Comparison of ENCODE assay signal across 8 mouse cellular contexts in genomic region chr12:113154747-113155075, GRCm38 (mm10). TPM values are rescaled to one million over a fixed set of nuclear protein-coding genes. Genes with fewer than 3 reads are reported as not detected.
DNase-seq lines count a peak whose midpoint lies in the region; ATAC-seq and TF ChIP-seq lines count a peak whose summit lies in the region.

No protein-coding gene starts in this region.

- H3K27me3 ChIP-seq in embryonic facial prominence, embryonic 13.5 days = peaks cover 26% of the 10 kb centered on the region
- H3K27me3 ChIP-seq in intestine, embryonic 15.5 days (replicated peaks) = peaks cover 3% of the 10 kb centered on the region; the same call in 1 of the 2 replicates
- no peaks in the 10 kb centered on the region for H3K27me3 ChIP-seq in myocyte (ENCODE audit: control insufficient read depth, insufficient read depth, insufficient read length)

- H3K4me2 ChIP-seq in embryonic facial prominence, embryonic 13.5 days = peak overlapping the region; percentile 91
- peak overlapping the region; percentile 86 for H3K4me2 ChIP-seq in intestine, embryonic 15.5 days (replicated peaks)
- peak overlapping the region; percentile 82 for H3K4me2 ChIP-seq in myocyte (ENCODE audit: low read depth)

- 74% methylated on average over 6 of the region's 6 CpGs for WGBS in embryonic facial prominence, embryonic 13.5 days
- 78% methylated on average over 6 of the region's 6 CpGs for WGBS in intestine, embryonic 15.5 days

- no peak overlapping the region for H3ac ChIP-seq in myocyte (ENCODE audit: control insufficient read depth, insufficient read length)

- peak overlapping the region; percentile 74; the same call in 1 of the 2 replicates for H3K9ac ChIP-seq in embryonic facial prominence, embryonic 13.5 days
- H3K9ac ChIP-seq in intestine, embryonic 15.5 days = 0 out of 2 replicates have a peak overlapping the region, but pooled peaks have one; percentile 51

- DNase-seq in layer of hippocampus, adult 2 months (ENCODE audit: low spot score in 2 of 2) = no peak
- no peak for DNase-seq in layer of hippocampus, adult 9-10 months (ENCODE audit: low spot score)
- no peak for DNase-seq in left cerebral cortex, postnatal 25 days (ENCODE audit: low spot score in 2 of 2)
- no peak for DNase-seq in testis, postnatal 10 days (ENCODE audit: low spot score)

- intact Hi-C loops in left cerebral cortex, postnatal 25 days (cut with DNase I) = loop anchor here (5.0 kb wide), 1 partner anchor 152 kb away; the partner anchor contains the start of gene Brf1

- no peak for TF ChIP-seq CTCF in layer of hippocampus, adult 2 months (conservative IDR thresholded peaks at IDR 0.05)

- H3K36me3 ChIP-seq in embryonic facial prominence, embryonic 13.5 days = 0 out of 2 replicates have a peak, but pooled peaks cover 3% of the 10 kb centered on the region
- 0 out of 2 replicates have a peak, but pooled peaks cover 4% of the 10 kb centered on the region for H3K36me3 ChIP-seq in intestine, embryonic 15.5 days
- no peaks in the 10 kb centered on the region for H3K36me3 ChIP-seq in myocyte (ENCODE audit: control insufficient read depth, insufficient read depth)

- H3K4me1 ChIP-seq in embryonic facial prominence, embryonic 13.5 days = peaks cover 38% of the 10 kb centered on the region
- peaks cover 30% of the 10 kb centered on the region for H3K4me1 ChIP-seq in intestine, embryonic 15.5 days (replicated peaks)

- H3K4me3 ChIP-seq in layer of hippocampus, adult 2 months = peak overlapping the region; percentile 51; the same call in 1 of the 2 replicates
- peak overlapping the region; percentile 70 for H3K4me3 ChIP-seq in embryonic facial prominence, embryonic 13.5 days
- peak overlapping the region; percentile 38; the same call in 1 of the 2 replicates for H3K4me3 ChIP-seq in intestine, embryonic 15.5 days (replicated peaks)
- peak overlapping the region; percentile 30 for H3K4me3 ChIP-seq in myocyte

- no peaks in the 10 kb centered on the region for H3K9me3 ChIP-seq in embryonic facial prominence, embryonic 13.5 days
- H3K9me3 ChIP-seq in intestine, embryonic 15.5 days = no peaks in the 10 kb centered on the region

- no peak for TF ChIP-seq POLR2A in myocyte (IDR thresholded peaks at IDR 0.05; ENCODE audit: insufficient read length, low read depth)

- H3K79me2 ChIP-seq in myocyte (ENCODE audit: control insufficient read depth, insufficient read depth) = peaks cover 12% of the 10 kb centered on the region

- H3K27ac ChIP-seq in layer of hippocampus, adult 2 months = no peak overlapping the region
- no peak overlapping the region for H3K27ac ChIP-seq in embryonic facial prominence, embryonic 13.5 days
- H3K27ac ChIP-seq in intestine, embryonic 15.5 days = peak overlapping the region; percentile 87; the same call in 1 of the 2 replicates

- ATAC-seq in embryonic facial prominence, embryonic 13.5 days (ENCODE audit: insufficient number of reproducible peaks, insufficient read depth, low FRiP score, low TSS enrichment, low read depth) = no peak
- ATAC-seq in intestine, embryonic 15.5 days = no peak
- no peak for ATAC-seq in erythroid progenitor cell, adult 5-6 weeks (replicated peaks; ENCODE audit: low FRiP score, poor library complexity, severe bottlenecking)

TF ChIP-seq in myocyte, 11 proteins besides CTCF, POLR2A, EP300 and RAD21:
- TF ChIP-seq MAX (IDR thresholded peaks at IDR 0.05; ENCODE audit: low read depth) = no peak

RNA-seq across cellular contexts. Expression of gene Tedc1, which starts 1.5 kb away (rescaled TPM):
- 1 to 10 TPM; 1.3 to 1.4 TPM for total RNA-seq in layer of hippocampus, adult 2 months (2021)
- 32.0 and 33.9 TPM in 2 replicates for polyA plus RNA-seq in embryonic facial prominence, embryonic 13.5 days (2015; fragmentation: Nextera tagmentation; extraction: Ambion mirVana)
- polyA plus RNA-seq in intestine, embryonic 15.5 days (2015; fragmentation: Nextera tagmentation; extraction: Ambion mirVana) = 25.3 and 25.5 TPM in 2 replicates
- 6.6 TPM for polyA plus RNA-seq in myocyte (2012; fragmentation: generic; extraction: Trizol)
- total RNA-seq in left cerebral cortex, postnatal 25 days (2021) = 1 to 10 TPM; 1.4 to 1.8 TPM
- total RNA-seq in erythroid progenitor cell, adult 5-6 weeks (2015; ENCODE audit: low replicate concordance) = 11.3 and 18.7 TPM in 2 replicates
- total RNA-seq in erythroid progenitor cell, adult 5-6 weeks (2017; ENCODE audit: low replicate concordance) = 18.9 and 38.9 TPM in 2 replicates

RNA-seq across cellular contexts. Expression of gene Crip1, which starts 8.6 kb away (rescaled TPM):
- total RNA-seq in layer of hippocampus, adult 2 months (2021) = 10 to 100 TPM; 11.9 to 12.9 TPM
- 224 and 230 TPM in 2 replicates for polyA plus RNA-seq in embryonic facial prominence, embryonic 13.5 days (2015; fragmentation: Nextera tagmentation; extraction: Ambion mirVana)
- 426 and 430 TPM in 2 replicates for polyA plus RNA-seq in intestine, embryonic 15.5 days (2015; fragmentation: Nextera tagmentation; extraction: Ambion mirVana)
- polyA plus RNA-seq in myocyte (2012; fragmentation: generic; extraction: Trizol) = 1,677 TPM
- 10 to 100 TPM; 12.4 to 15.2 TPM for total RNA-seq in left cerebral cortex, postnatal 25 days (2021)
- total RNA-seq in erythroid progenitor cell, adult 5-6 weeks (2015; ENCODE audit: low replicate concordance) = 106 and 143 TPM in 2 replicates
- total RNA-seq in erythroid progenitor cell, adult 5-6 weeks (2017; ENCODE audit: low replicate concordance) = 93.8 and 176 TPM in 2 replicates

RNA-seq across cellular contexts. Expression of gene Crip2, which starts 14.7 kb away (rescaled TPM):
- total RNA-seq in layer of hippocampus, adult 2 months (2021) = 10 to 100 TPM; 90.3 to 99.5 TPM
- polyA plus RNA-seq in embryonic facial prominence, embryonic 13.5 days (2015; fragmentation: Nextera tagmentation; extraction: Ambion mirVana) = 63.4 and 72.3 TPM in 2 replicates
- 122 and 130 TPM in 2 replicates for polyA plus RNA-seq in intestine, embryonic 15.5 days (2015; fragmentation: Nextera tagmentation; extraction: Ambion mirVana)
- 1,146 TPM for polyA plus RNA-seq in myocyte (2012; fragmentation: generic; extraction: Trizol)
- 100 to 1,000 TPM; 160 to 161 TPM for total RNA-seq in left cerebral cortex, postnatal 25 days (2021)
- total RNA-seq in erythroid progenitor cell, adult 5-6 weeks (2015; ENCODE audit: low replicate concordance) = 22.7 and 54.1 TPM in 2 replicates
- total RNA-seq in erythroid progenitor cell, adult 5-6 weeks (2017; ENCODE audit: low replicate concordance) = 16.0 and 29.5 TPM in 2 replicates

RNA-seq across cellular contexts. Expression of gene Tmem121, which starts 31.0 kb away (rescaled TPM):
- 10 to 100 TPM; 19.7 to 20.7 TPM for total RNA-seq in layer of hippocampus, adult 2 months (2021)
- polyA plus RNA-seq in embryonic facial prominence, embryonic 13.5 days (2015; fragmentation: Nextera tagmentation; extraction: Ambion mirVana) = 16.6 and 18.0 TPM in 2 replicates
- 6.7 and 7.5 TPM in 2 replicates for polyA plus RNA-seq in intestine, embryonic 15.5 days (2015; fragmentation: Nextera tagmentation; extraction: Ambion mirVana)
- polyA plus RNA-seq in myocyte (2012; fragmentation: generic; extraction: Trizol) = 4.1 TPM
- total RNA-seq in left cerebral cortex, postnatal 25 days (2021) = 10 to 100 TPM; 26.3 to 29.6 TPM
- total RNA-seq in erythroid progenitor cell, adult 5-6 weeks (2015; ENCODE audit: low replicate concordance) = not detected in 2 replicates
- not detected in 2 replicates for total RNA-seq in erythroid progenitor cell, adult 5-6 weeks (2017; ENCODE audit: low replicate concordance)

RNA-seq across cellular contexts. Expression of gene Mta1, which starts 56.6 kb away (rescaled TPM):
- total RNA-seq in layer of hippocampus, adult 2 months (2021) = 10 to 100 TPM; 76.0 to 76.9 TPM
- polyA plus RNA-seq in embryonic facial prominence, embryonic 13.5 days (2015; fragmentation: Nextera tagmentation; extraction: Ambion mirVana) = 18.5 and 18.6 TPM in 2 replicates
- 11.3 and 11.5 TPM in 2 replicates for polyA plus RNA-seq in intestine, embryonic 15.5 days (2015; fragmentation: Nextera tagmentation; extraction: Ambion mirVana)
- polyA plus RNA-seq in myocyte (2012; fragmentation: generic; extraction: Trizol) = 101 TPM
- total RNA-seq in left cerebral cortex, postnatal 25 days (2021) = 10 to 100 TPM; 76.7 to 82.7 TPM
- 27.2 and 40.4 TPM in 2 replicates for total RNA-seq in erythroid progenitor cell, adult 5-6 weeks (2015; ENCODE audit: low replicate concordance)
- total RNA-seq in erythroid progenitor cell, adult 5-6 weeks (2017; ENCODE audit: low replicate concordance) = 17.6 and 21.6 TPM in 2 replicates

Comparison
In these comparisons a context has a peak if more than half of its experiments do, and no peak if none do; other contexts are left out.
1. RNA of gene Tedc1, which starts 1.5 kb away (total RNA-seq): 11.3 to 38.9 TPM in erythroid progenitor cell, adult 5-6 weeks; 1.4 to 1.8 TPM in left cerebral cortex, postnatal 25 days and 1.3 to 1.4 TPM in layer of hippocampus, adult 2 months; every median in the first group is over 4 times any median in the second.
2. RNA of gene Crip1, which starts 8.6 kb away (total RNA-seq): 93.8 to 176 TPM in erythroid progenitor cell, adult 5-6 weeks; 12.4 to 15.2 TPM in left cerebral cortex, postnatal 25 days and 11.9 to 12.9 TPM in layer of hippocampus, adult 2 months; every median in the first group is over 4 times any median in the second.
3. Peak in every context shown above with its lines, with median percentiles within 50 percentile points of each other: H3K4me3 ChIP-seq and H3K4me2 ChIP-seq.